Mouse (Mus musculus) stomach, postnatal 0 days (tissue): ENCODE results near the gene Syt3.

Source experiments
- CTCF ChIP-seq: IDR thresholded peaks from 2 replicates; pipeline ENCODE4 v1.5.1; 2016; ENCODE audit warnings: antibody characterized with exemption, low read depth, mild to moderate bottlenecking, moderate library complexity
- EP300 ChIP-seq: optimal IDR thresholded peaks from 2 replicates; pipeline ENCODE3; 2016; ENCODE audit warnings: antibody characterized with exemption

- TF ChIP-seq CTCF (peak; percentile 94), EP300 (no peak)
Measured at GRCm38 (mm10) chr7:44350957-44351711, 32.8 kb upstream of the Syt3 start.
